Mouse (Mus musculus) kidney, adult 2 months (tissue): ENCODE data around the gene Nt5c. TPM values are rescaled to one million over a fixed set of nuclear protein-coding genes. Genes with fewer than 3 reads are reported as not detected.

ENCODE experiments used
- DNase-seq: peaks from one replicate; pipeline ENCODE4 v3.0.0; 2021
- H3K27ac ChIP-seq: fragments of 200-500 bp; 2 replicates; pipeline ENCODE4 v1.5.1; 2012; ENCODE audit warnings: low read depth, low read length, control low read depth, inconsistent platforms; ENCODE audit not compliant: insufficient read depth
- H3K27me3 ChIP-seq: fragments of 200-500 bp; replicated peaks from 2 replicates; pipeline ENCODE4 v1.6.1; 2012; ENCODE audit warnings: mild to moderate bottlenecking, moderate library complexity, low read length, inconsistent platforms; ENCODE audit not compliant: control insufficient read depth, insufficient read depth
- H3K36me3 ChIP-seq: fragments of 200-500 bp; 2 replicates; pipeline ENCODE4 v1.6.1; 2012; ENCODE audit warnings: mild to moderate bottlenecking, moderate library complexity, low read length, inconsistent platforms; ENCODE audit not compliant: control insufficient read depth, insufficient read depth
- H3K4me1 ChIP-seq: fragments of 200-500 bp; 2 replicates; pipeline ENCODE4 v1.6.1; 2011; ENCODE audit warnings: low read length; ENCODE audit not compliant: control insufficient read depth, insufficient read depth
- H3K4me3 ChIP-seq: fragments of 200-500 bp; 2 replicates; pipeline ENCODE4 v1.5.1; 2011; ENCODE audit warnings: mild to moderate bottlenecking, low read depth, low read length, control low read depth; ENCODE audit not compliant: insufficient read depth
- CTCF ChIP-seq: fragments of 200-500 bp; conservative IDR thresholded peaks from 2 replicates; pipeline ENCODE4 v1.5.1; 2011; ENCODE audit warnings: low read depth, mild to moderate bottlenecking, control low read depth, low read length, moderate library complexity, mixed read lengths; ENCODE audit not compliant: insufficient read depth, insufficient read length
- POLR2A ChIP-seq: fragments of 200-500 bp; IDR thresholded peaks from one replicate; pipeline ENCODE4 v1.6.1; 2011; ENCODE audit warnings: low read depth, low read length, control low read depth
- WGBS: fragments of 180-500 bp; shearing (Covaris S2); methylation state at CpG from one replicate; pipeline ENCODE4 v1.1.7; 2018; 5-methylcytosine and 5-hydroxymethylcytosine counted together
- polyA plus RNA-seq: library from polyadenylated mRNA; depleted of rRNA; stranded (reverse); fragments of >200 nt; gene quantifications from 2 replicates; pipeline ENCODE4 v1.2.3, GENCODE M21; 2012

Nt5c gene
- polyA plus RNA-seq, 1 experiment = 50.5 TPM

DNA sequence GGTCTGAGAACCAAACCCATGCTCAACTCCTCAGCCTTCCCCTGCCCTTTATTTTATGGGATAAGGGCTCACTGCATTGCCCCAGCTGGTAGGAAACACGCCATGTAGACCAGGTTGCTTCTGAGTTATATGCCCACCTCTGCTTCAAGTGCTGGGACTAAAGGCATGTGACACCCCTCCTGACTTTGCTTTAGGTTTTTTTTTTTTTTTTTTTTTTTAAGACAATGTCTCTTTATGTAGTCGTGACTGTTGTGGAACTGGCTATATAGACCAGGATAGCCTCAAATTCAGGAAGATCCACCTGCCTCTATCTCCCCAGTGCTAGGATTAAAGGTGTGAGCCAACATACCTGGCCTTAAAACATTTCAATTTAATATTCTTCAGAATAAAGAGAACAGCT lies 31.0 kb upstream of the Nt5c start:
- peaks cover 7% of the 10 kb centered on the region for H3K36me3 ChIP-seq
- H3K4me3 ChIP-seq = no peak overlapping the region
- no peaks in the 10 kb centered on the region for H3K4me1 ChIP-seq
- 73% methylated on average over 2 of the region's 2 CpGs for WGBS
- DNase-seq = no peak
- H3K27me3 ChIP-seq = no peaks in the 10 kb centered on the region; the same call in 1 of the 2 replicates
- TF ChIP-seq POLR2A = no peak
- no peak for TF ChIP-seq CTCF
- no peak overlapping the region for H3K27ac ChIP-seq

DNA sequence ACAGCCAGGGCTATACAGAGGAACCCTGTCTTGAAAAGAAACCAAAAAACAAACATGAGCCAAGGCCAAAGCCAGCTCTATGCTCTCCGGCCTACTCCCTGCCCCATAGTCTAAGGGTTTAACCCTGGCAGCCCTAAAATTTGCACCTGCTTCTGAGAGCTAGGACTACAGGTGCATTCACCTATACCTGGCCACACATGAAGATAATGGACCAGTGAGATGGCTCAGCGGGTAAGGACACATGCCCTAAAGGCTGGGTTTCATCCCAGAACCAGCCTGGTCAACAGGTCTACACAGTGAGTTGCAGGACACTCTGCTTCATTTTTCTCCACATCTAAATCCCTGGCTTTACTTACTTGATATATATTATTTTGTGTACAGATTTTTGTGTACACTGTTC lies 30.6 kb upstream of the Nt5c start:
- H3K27me3 ChIP-seq = no peaks in the 10 kb centered on the region; the same call in 1 of the 2 replicates
- 94% methylated on average over 2 of the region's 2 CpGs for WGBS
- H3K27ac ChIP-seq = no peak overlapping the region
- H3K4me3 ChIP-seq = no peak overlapping the region
- peaks cover 7% of the 10 kb centered on the region for H3K36me3 ChIP-seq
- no peaks in the 10 kb centered on the region for H3K4me1 ChIP-seq
- DNase-seq = no peak
- no peak for TF ChIP-seq POLR2A
- no peak for TF ChIP-seq CTCF

DNA sequence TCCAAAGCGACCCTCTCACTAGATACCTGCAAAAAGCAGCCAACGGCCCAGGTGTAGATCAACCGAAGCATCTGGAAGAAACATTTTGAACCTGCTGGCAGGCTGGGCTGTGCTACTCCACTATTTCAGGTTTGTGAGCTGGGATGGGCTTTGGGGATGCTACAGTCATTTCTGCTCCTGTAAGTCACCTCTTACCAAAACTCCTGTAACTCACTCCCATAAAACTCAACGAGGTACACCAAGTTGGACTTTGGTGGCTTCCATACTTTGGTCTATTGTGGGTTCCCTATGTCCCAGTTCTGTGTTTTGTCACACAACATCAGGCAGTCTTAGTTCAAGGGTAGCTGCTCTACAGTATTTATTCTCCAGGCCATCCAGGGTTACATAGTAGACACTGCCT lies 29.4 kb upstream of the Nt5c start:
- Histone ChIP-seq H3K4me3 (no peak overlapping the region), H3K36me3 (peaks cover 4% of the 10 kb centered on the region), H3K27ac (no peak overlapping the region), H3K4me1 (no peaks in the 10 kb centered on the region), H3K27me3 (no peaks in the 10 kb centered on the region; the same call in 1 of the 2 replicates)
- DNase-seq = no peak
- TF ChIP-seq CTCF = no peak
- no peak for TF ChIP-seq POLR2A
- WGBS = 71% methylated on average over 4 of the region's 4 CpGs

DNA sequence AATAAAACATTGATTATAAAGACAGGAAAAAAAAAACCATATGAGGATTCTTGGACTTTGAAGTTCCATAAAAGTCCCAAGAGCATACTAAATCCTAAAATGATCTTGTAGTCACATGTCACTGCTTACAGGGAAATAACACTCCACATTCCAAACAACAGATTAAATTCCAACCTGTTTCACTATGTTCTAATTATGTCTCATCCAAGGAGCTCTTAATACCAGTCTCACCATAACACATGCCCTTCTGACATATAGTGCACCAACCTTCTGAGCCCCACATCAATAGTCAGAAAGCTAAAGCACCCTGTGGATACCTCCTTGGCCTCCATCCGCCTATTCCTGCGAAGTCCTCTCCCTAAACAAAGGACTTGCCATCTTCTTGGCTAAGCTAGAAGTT lies 28.6 kb upstream of the Nt5c start:
- WGBS = 87% methylated on average over 2 of the region's 2 CpGs
- DNase-seq = no peak
- H3K27ac ChIP-seq = no peak overlapping the region
- peaks cover 2% of the 10 kb centered on the region; the same call in 1 of the 2 replicates for H3K36me3 ChIP-seq
- H3K4me3 ChIP-seq = no peak overlapping the region
- H3K4me1 ChIP-seq = no peaks in the 10 kb centered on the region
- TF ChIP-seq POLR2A (no peak), CTCF (no peak)
- H3K27me3 ChIP-seq = no peaks in the 10 kb centered on the region; the same call in 1 of the 2 replicates

DNA sequence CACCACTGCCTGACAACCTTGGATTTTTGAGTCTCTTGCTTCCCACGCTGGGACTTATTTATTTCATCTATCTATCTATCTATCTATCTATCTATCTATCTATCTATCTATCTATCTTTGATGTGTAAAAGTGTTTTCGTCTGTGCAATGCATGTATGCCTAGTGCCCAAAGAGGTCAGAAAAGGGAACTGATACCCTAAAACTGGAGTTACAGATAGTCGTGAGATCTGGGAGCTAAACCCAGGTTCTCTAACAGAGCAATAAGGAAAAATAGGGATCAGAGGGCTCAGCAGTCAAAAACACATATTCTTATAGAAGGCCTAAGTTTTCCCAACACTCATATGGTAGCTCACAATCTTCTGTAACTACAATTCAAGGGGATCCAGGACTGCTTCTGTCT lies 27.9 kb upstream of the Nt5c start:
- TF ChIP-seq POLR2A (no peak), CTCF (no peak)
- Histone ChIP-seq H3K4me1 (no peaks in the 10 kb centered on the region), H3K27me3 (no peaks in the 10 kb centered on the region; the same call in 1 of the 2 replicates), H3K4me3 (no peak overlapping the region), H3K27ac (no peak overlapping the region), H3K36me3 (no peaks in the 10 kb centered on the region)
- no peak for DNase-seq
- WGBS = 81% methylated on average over 3 of the region's 3 CpGs

DNA sequence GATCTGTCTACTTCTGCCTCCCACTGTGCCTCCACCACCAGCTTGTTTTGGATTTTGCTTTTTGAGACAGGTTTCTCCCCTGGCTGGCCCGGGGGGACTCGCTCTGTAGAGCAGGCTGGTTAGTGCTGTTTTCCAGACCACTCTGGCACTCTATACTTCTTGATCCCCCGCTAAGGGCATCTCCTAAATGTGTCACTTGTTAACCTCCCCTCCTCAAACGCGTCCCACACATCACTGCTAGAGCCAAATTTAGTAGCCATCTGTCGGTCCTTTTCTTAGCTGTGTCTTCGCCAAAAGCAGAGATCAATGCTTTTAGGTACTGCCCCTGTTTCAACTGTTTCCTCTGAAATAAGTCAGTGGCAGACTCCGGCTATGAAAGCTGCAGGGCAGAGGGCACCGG lies 27.0 kb upstream of the Nt5c start:
- no peak for DNase-seq
- WGBS = 50% methylated on average over 9 of the region's 9 CpGs
- TF ChIP-seq POLR2A = no peak
- no peak for TF ChIP-seq CTCF
- no peaks in the 10 kb centered on the region for H3K36me3 ChIP-seq
- H3K4me3 ChIP-seq = no peak overlapping the region
- no peaks in the 10 kb centered on the region for H3K4me1 ChIP-seq
- no peak overlapping the region for H3K27ac ChIP-seq
- no peaks in the 10 kb centered on the region for H3K27me3 ChIP-seq

DNA sequence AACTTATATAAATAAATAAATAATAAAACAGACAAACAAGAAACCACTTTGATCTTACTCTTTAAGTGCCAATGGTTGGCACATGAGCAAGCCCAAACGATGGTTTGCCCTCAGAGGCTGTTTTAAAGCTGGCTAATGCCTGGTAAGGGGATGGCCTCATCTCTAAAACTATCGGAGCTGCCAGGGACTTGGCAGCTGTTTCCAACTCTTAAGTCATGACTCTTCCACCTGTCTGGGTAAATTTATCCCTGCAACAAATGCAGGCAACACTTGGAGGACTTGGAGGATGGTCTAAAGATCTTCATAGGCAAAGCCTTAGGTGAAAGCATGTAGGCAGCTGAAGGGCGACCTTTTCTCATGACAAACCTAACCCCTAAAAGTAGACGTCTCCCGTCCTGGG lies 25.3 kb upstream of the Nt5c start:
- no peaks in the 10 kb centered on the region for H3K36me3 ChIP-seq
- no peak for DNase-seq
- WGBS = 76% methylated on average over 5 of the region's 5 CpGs
- H3K27me3 ChIP-seq = no peaks in the 10 kb centered on the region
- H3K27ac ChIP-seq = no peak overlapping the region
- H3K4me1 ChIP-seq = peaks cover 3% of the 10 kb centered on the region
- no peak for TF ChIP-seq POLR2A
- TF ChIP-seq CTCF = no peak
- H3K4me3 ChIP-seq = no peak overlapping the region
